Mouse (Mus musculus): ENCODE measurements at regions not wholly inside any gene's neighbourhood (a gene's known extent, or its start where the extent isn't known, plus 50 kb on each side); places are given as distances from the start of the nearest gene placed in this dataset.

DNA sequence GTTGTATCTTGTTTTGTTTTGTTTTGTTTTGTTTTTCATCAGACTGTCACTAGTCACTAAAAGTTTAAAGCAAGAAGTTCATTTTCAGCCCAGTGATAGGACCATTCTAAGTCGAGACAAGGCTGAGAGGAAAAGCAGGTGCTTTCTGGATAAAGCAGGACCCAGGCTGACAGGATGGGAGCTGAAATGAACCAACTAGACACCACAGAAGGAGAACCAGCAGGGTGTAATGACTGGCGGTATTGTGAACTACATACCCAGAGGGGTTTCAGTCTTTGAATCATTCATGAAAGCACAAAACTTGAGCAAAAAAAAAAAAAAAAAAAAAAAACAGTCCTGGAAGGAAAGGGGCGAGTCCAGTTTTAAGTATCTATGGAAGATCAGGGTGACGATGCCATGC, 75.9 kb upstream of the Tenm4 start:
- no peak for DNase-seq (ENCODE audit: low read depth)

DNA sequence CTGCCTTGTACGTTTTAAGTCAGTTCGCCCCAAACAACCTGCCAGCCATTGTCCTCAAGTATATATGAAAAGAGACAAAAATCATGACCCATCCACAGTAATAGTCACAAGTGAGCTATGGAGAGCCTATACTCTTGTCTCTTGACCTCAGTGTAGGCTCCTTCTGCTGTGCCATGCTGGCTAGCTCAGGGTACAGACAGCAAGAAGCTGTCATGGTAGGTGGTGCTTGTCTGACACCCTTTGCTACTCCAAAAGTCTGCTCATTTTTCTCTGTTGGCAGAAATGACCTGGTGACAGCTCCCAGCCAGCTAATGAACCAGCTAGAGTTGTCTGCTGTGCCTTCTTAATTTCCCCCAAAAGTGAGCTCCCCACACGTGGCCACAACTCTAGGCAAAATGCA, 75.3 kb upstream of the Tenm4 start:
- DNase-seq (ENCODE audit: low read depth) = no peak

DNA sequence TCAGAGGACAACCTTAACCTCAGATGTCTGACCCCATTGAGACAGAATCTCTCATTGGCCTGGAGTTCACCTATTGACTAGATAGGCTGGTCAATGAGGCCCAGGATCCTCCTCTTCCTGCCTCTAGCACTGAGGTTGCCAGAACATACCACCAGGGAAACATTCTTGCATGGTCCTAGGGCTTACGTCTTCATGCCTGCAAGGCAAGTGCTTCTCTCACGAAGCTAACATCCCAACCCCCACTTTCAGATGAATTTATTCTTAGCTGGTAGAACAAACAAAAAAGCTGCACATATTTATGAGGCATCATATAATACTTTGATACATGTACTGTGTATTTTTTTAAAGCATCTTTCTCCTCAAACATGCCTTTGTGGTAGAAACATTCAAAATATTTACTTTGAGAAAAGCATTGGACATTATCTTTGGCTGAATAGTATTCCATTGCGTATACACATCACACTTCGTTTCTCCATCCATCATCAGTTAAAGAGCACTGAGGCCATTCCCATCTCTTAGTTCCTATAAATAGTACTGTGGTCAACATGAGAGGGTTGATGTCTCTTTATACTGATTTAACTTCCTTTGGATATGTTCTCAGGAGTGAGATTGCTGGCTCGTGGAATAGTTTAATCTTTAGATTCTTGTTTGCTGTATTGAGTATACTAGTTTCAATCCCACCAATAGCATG, 72.2 kb upstream of the Tenm4 start:
- DNase-seq (ENCODE audit: low read depth) = no peak

- DNase-seq (ENCODE audit: low read depth) = no peak
These were observed 68.3 kb upstream of the Tenm4 start for GRCm38 (mm10) chr7:96102727-96103126.

GRCm38 (mm10) chr7:96108768-96109167, 62.3 kb upstream of the Tenm4 start:
- DNase-seq (ENCODE audit: low read depth) = no peak

DNA sequence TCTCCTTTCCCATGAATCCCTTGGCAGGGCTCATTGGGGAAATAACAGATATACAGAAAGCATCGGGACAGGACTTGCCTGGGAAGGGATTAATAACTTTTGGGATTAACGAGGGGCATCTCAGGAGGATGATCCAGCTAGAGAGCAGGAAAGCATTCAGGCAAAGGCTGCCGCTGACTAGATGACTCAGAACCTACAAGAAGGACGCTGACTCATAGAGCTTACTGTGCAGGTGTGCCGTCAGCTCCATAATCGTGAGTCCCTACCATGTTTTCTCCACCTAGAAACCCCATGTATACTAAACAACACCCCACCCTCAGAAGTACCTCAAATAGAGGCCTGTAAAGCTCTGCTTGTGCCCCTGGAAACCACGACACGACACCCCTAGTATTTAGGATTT, 50.9 kb upstream of the Tenm4 start:
- DNase-seq (ENCODE audit: low read depth) = no peak

Measured in NIH3T3 (cell line).